Comparison of ENCODE assay signal across 8 mouse cellular contexts in genomic region chr4:141060426-141061301, GRCm38 (mm10). TPM values are rescaled to one million over a fixed set of nuclear protein-coding genes. Genes with fewer than 3 reads are reported as not detected.
DNase-seq lines count a peak whose midpoint lies in the region; ATAC-seq and TF ChIP-seq lines count a peak whose summit lies in the region.

Gene Crocc (minus strand): TSS chr4:141060550.

- peak; percentile 40 for TF ChIP-seq POLR2A in olfactory bulb, adult 2 months (IDR thresholded peaks at IDR 0.05; ENCODE audit: insufficient read depth, low read depth, low read length)
- peak; percentile 56; the same call in 1 of the 2 replicates for TF ChIP-seq POLR2A in thymus, adult 2 months (IDR thresholded peaks at IDR 0.05; ENCODE audit: control insufficient read depth, extremely low read depth, insufficient read depth, low read length, poor library complexity)

- peak; percentile 91 for ATAC-seq in G1E (ENCODE audit: extremely low read depth, insufficient number of reproducible peaks, low FRiP score, poor library complexity, severe bottlenecking)
- peak; percentile 92 for ATAC-seq in forebrain, embryonic 16.5 days
- peak; percentile 93 for ATAC-seq in lung, embryonic 14.5 days (ENCODE audit: insufficient read depth)

- H3K27me3 ChIP-seq in G1E (ENCODE audit: insufficient read depth, low read length): no peaks in the 10 kb centered on the region
- H3K27me3 ChIP-seq in forebrain, embryonic 16.5 days (replicated peaks; ENCODE audit: control insufficient read depth, insufficient read depth, low read length): no peaks in the 10 kb centered on the region
- no peaks in the 10 kb centered on the region for H3K27me3 ChIP-seq in lung, embryonic 14.5 days (ENCODE audit: insufficient read depth, low read length)
- no peaks in the 10 kb centered on the region for H3K27me3 ChIP-seq in thymus, adult 2 months (ENCODE audit: control insufficient read depth, insufficient read depth, low read length)

- H3K9me3 ChIP-seq in G1E (replicated peaks): no peaks in the 10 kb centered on the region
- H3K9me3 ChIP-seq in forebrain, embryonic 16.5 days (ENCODE audit: control insufficient read depth, low read length): no peaks in the 10 kb centered on the region
- no peaks in the 10 kb centered on the region for H3K9me3 ChIP-seq in lung, embryonic 14.5 days (ENCODE audit: low read depth, low read length)

- H3K36me3 ChIP-seq in G1E (replicated peaks): peaks cover 17% of the 10 kb centered on the region
- no peaks in the 10 kb centered on the region for H3K36me3 ChIP-seq in forebrain, embryonic 16.5 days (ENCODE audit: control insufficient read depth, insufficient read depth)
- peaks cover 23% of the 10 kb centered on the region for H3K36me3 ChIP-seq in lung, embryonic 14.5 days (ENCODE audit: insufficient read depth)
- no peaks in the 10 kb centered on the region for H3K36me3 ChIP-seq in thymus, adult 2 months (ENCODE audit: control insufficient read depth, insufficient read depth, low read length)

- WGBS in forebrain, embryonic 16.5 days: under 1% methylated on average over 77 of the region's 77 CpGs
- WGBS in lung, embryonic 14.5 days: under 1% methylated on average over 77 of the region's 77 CpGs
- WGBS in olfactory bulb, adult 2 months: under 1% methylated on average over 77 of the region's 77 CpGs
- under 1% methylated on average over 77 of the region's 77 CpGs for WGBS in thymus, adult 2 months

- intact Hi-C loops in heart, postnatal 36 days (cut with DNase I): loop anchor here (2.0 kb wide), 1 partner anchor 16 kb away; no protein-coding TSS in a partner anchor

- peak within 1 kb of the TSS; percentile 80 for H3K4me2 ChIP-seq in forebrain, embryonic 16.5 days (ENCODE audit: low read length)
- H3K4me2 ChIP-seq in lung, embryonic 14.5 days: peak within 1 kb of the TSS; percentile 77

- H3K4me1 ChIP-seq in G1E (ENCODE audit: insufficient read depth, low read depth, low read length): peaks cover 17% of the 10 kb centered on the region
- peaks cover 11% of the 10 kb centered on the region for H3K4me1 ChIP-seq in forebrain, embryonic 16.5 days (replicated peaks; ENCODE audit: control insufficient read depth, insufficient read depth, low read length)
- peaks cover 5% of the 10 kb centered on the region; the same call in 1 of the 2 replicates for H3K4me1 ChIP-seq in lung, embryonic 14.5 days (ENCODE audit: insufficient read depth)
- peaks cover 22% of the 10 kb centered on the region for H3K4me1 ChIP-seq in olfactory bulb, adult 2 months (ENCODE audit: control insufficient read depth, insufficient read depth, low read length)
- H3K4me1 ChIP-seq in thymus, adult 2 months (replicated peaks; ENCODE audit: control insufficient read depth, insufficient read depth, low read length): peaks cover 9% of the 10 kb centered on the region

- TF ChIP-seq CTCF in G1E (IDR thresholded peaks at IDR 0.05; ENCODE audit: low read depth, low read length): peak; percentile 37; the same call in 1 of the 2 replicates
- peak; percentile 95 for TF ChIP-seq CTCF in layer of hippocampus, adult 2 months (conservative IDR thresholded peaks at IDR 0.05)
- TF ChIP-seq CTCF in lung, embryonic 14.5 days (IDR thresholded peaks at IDR 0.05; ENCODE audit: low read depth): peak; percentile 97
- peak; percentile 84 for TF ChIP-seq CTCF in olfactory bulb, adult 2 months (IDR thresholded peaks at IDR 0.05; ENCODE audit: insufficient read depth, low read depth, low read length)
- peak; percentile 89; the same call in 1 of the 2 replicates for TF ChIP-seq CTCF in thymus, adult 2 months (IDR thresholded peaks at IDR 0.05; ENCODE audit: borderline replicate concordance, control insufficient read depth, extremely low read depth, insufficient read depth, low read length, poor library complexity)

- peak within 1 kb of the TSS; percentile 95 for H3K27ac ChIP-seq in forebrain, embryonic 16.5 days (ENCODE audit: low read length)
- H3K27ac ChIP-seq in layer of hippocampus, adult 2 months: peak within 1 kb of the TSS; percentile 92
- H3K27ac ChIP-seq in lung, embryonic 14.5 days (ENCODE audit: low read depth): peak within 1 kb of the TSS; percentile 93
- H3K27ac ChIP-seq in olfactory bulb, adult 2 months (ENCODE audit: insufficient read depth, low read depth, low read length): peak within 1 kb of the TSS; percentile 80
- H3K27ac ChIP-seq in thymus, adult 2 months (ENCODE audit: control insufficient read depth, insufficient read depth, low read length): 0 out of 2 replicates have a peak within 1 kb of the TSS, but pooled peaks have one; percentile 0

- DNase-seq in G1E (ENCODE audit: low spot score): peak; percentile 92
- DNase-seq in cerebellum, adult 18-20 months: peak; percentile 99
- peak; percentile 100 for DNase-seq in heart, postnatal 36 days
- DNase-seq in layer of hippocampus, adult 2 months (ENCODE audit: low spot score in 2 of 2): peak; percentile 98 to 100
- peak; percentile 100 for DNase-seq in lung, embryonic 14.5 days
- DNase-seq in thymus, adult 2 months: peak; percentile 100

- peak within 1 kb of the TSS; percentile 83 for H3K9ac ChIP-seq in forebrain, embryonic 16.5 days (replicated peaks; ENCODE audit: low read depth, low read length)
- H3K9ac ChIP-seq in lung, embryonic 14.5 days: peak within 1 kb of the TSS; percentile 79

- H3K4me3 ChIP-seq in G1E (ENCODE audit: low read depth, low read length): peak within 1 kb of the TSS; percentile 75
- peak within 1 kb of the TSS; percentile 64 for H3K4me3 ChIP-seq in forebrain, embryonic 16.5 days (replicated peaks; ENCODE audit: low read length)
- H3K4me3 ChIP-seq in layer of hippocampus, adult 2 months: peak within 1 kb of the TSS; percentile 70
- peak within 1 kb of the TSS; percentile 67 for H3K4me3 ChIP-seq in lung, embryonic 14.5 days (ENCODE audit: low read depth, low read length)
- H3K4me3 ChIP-seq in olfactory bulb, adult 2 months (ENCODE audit: insufficient read depth, low read depth, low read length): peak within 1 kb of the TSS; percentile 76
- H3K4me3 ChIP-seq in thymus, adult 2 months (ENCODE audit: control insufficient read depth, insufficient read depth, low read length): peak within 1 kb of the TSS; percentile 61

RNA-seq across cellular contexts. Expression of gene Crocc, which starts in this region (rescaled TPM):
- total RNA-seq in G1E (2014; fragmentation: Nextera tagmentation) (1.7 and 3.4 TPM in 2 replicates), G1E (2017) (3.0 and 3.4 TPM in 2 replicates)
- 5.3 and 7.1 TPM in 2 replicates for polyA plus RNA-seq in G1E (2012)
- 6.2 and 6.7 TPM in 2 replicates for polyA plus RNA-seq in forebrain, embryonic 16.5 days (2015; fragmentation: Nextera tagmentation; extraction: Ambion mirVana)
- 1 to 10 TPM; 4.3 to 5.5 TPM for total RNA-seq in heart, postnatal 36 days (2021)
- 10 to 100 TPM; 83.1 to 89.8 TPM for total RNA-seq in layer of hippocampus, adult 2 months (2021)
- 7.4 and 9.8 TPM in 2 replicates for polyA plus RNA-seq in lung, embryonic 14.5 days (2014; fragmentation: Nextera tagmentation; extraction: Ambion mirVana)
- not detected in 2 replicates for polyA plus RNA-seq in olfactory bulb, adult 2 months (2012; ENCODE audit: insufficient read depth, insufficient read length, low replicate concordance, missing spikeins)
- 12.9 and 17.6 TPM in 2 replicates for polyA plus RNA-seq in thymus, adult 2 months (2012; rRNA removed)

Comparison
In these comparisons a context has a peak if more than half of its experiments do, and no peak if none do; other contexts are left out.
1. Peak in every context shown above with its lines: DNase-seq, ATAC-seq, H3K4me3 ChIP-seq and H3K27ac ChIP-seq.
2. RNA of gene Crocc (total RNA-seq): 83.1 to 89.8 TPM in layer of hippocampus, adult 2 months; 4.3 to 5.5 TPM in heart, postnatal 36 days and 1.7 to 3.4 TPM in G1E; every median in the first group is over 10 times any median in the second.
3. CTCF ChIP-seq: peak in every context shown above with its lines; median percentile 97 in lung, embryonic 14.5 days; 95 in layer of hippocampus, adult 2 months; 89 in thymus, adult 2 months; 84 in olfactory bulb, adult 2 months; 37 in G1E.
4. H3K27ac ChIP-seq: peak in every context shown above with its lines; median percentile 95 in forebrain, embryonic 16.5 days; 93 in lung, embryonic 14.5 days; 92 in layer of hippocampus, adult 2 months; 80 in olfactory bulb, adult 2 months; 0 in thymus, adult 2 months.